Mouse (Mus musculus) CH12.LX (cell line): ENCODE data around the gene Rpp14.

Experiments used
- CTCF ChIP-seq, 2 experiments: IDR thresholded peaks in 1 of 2; conservative IDR thresholded peaks in 1 of 2; 2 replicates each; pipeline ENCODE4 v1.5.1; 2011 to 2012; ENCODE audit warnings: low read depth in 2 of 2, low read length in 2 of 2, improper control_type of control experiment in 1 of 2, inconsistent platforms in 1 of 2, mild to moderate bottlenecking in 1 of 2, moderate library complexity in 1 of 2
- EP300 ChIP-seq: IDR thresholded peaks from 2 replicates; pipeline ENCODE4 v1.6.1; 2011; ENCODE audit warnings: low read length, improper control_type of control experiment
- HCFC1 ChIP-seq: IDR thresholded peaks from 2 replicates; pipeline ENCODE4 v1.6.1; 2012; ENCODE audit warnings: low read depth, mild to moderate bottlenecking, inconsistent platforms, low read length, improper control_type of control experiment
- IRF4 ChIP-seq: IDR thresholded peaks from 2 replicates; pipeline ENCODE4 v1.6.1; 2014; ENCODE audit warnings: low read depth, mild to moderate bottlenecking, inconsistent platforms, low read length, improper control_type of control experiment
- MEF2A ChIP-seq: IDR thresholded peaks from 2 replicates; pipeline ENCODE4 v1.6.1; 2014; ENCODE audit warnings: low read depth, mild to moderate bottlenecking, inconsistent platforms, low read length, improper control_type of control experiment, borderline replicate concordance
- POLR2A ChIP-seq: IDR thresholded peaks from 2 replicates; pipeline ENCODE4 v1.6.1; 2011; ENCODE audit warnings: low read depth, mild to moderate bottlenecking, improper control_type of control experiment, low read length
- RCOR1 ChIP-seq: conservative IDR thresholded peaks from 2 replicates; pipeline ENCODE4 v1.6.1; 2012; ENCODE audit warnings: low read depth, mild to moderate bottlenecking, inconsistent platforms, low read length, improper control_type of control experiment
- SIN3A ChIP-seq: IDR thresholded peaks from 2 replicates; pipeline ENCODE4 v1.6.1; 2012; ENCODE audit warnings: low read length, improper control_type of control experiment, inconsistent platforms
- ZKSCAN1 ChIP-seq: IDR thresholded peaks from 2 replicates; pipeline ENCODE4 v1.6.1; 2012; ENCODE audit warnings: low read depth, inconsistent platforms, low read length, improper control_type of control experiment, borderline replicate concordance
- ZMIZ1 ChIP-seq: IDR thresholded peaks from 2 replicates; pipeline ENCODE4 v1.6.1; 2012; ENCODE audit warnings: low read depth, mild to moderate bottlenecking, inconsistent platforms, low read length, improper control_type of control experiment
- ZNF384 ChIP-seq: IDR thresholded peaks from 2 replicates; pipeline ENCODE4 v1.6.1; 2012; ENCODE audit warnings: low read depth, low read length, improper control_type of control experiment, inconsistent platforms

GRCm38 (mm10) chr14:8095562-8095950 is 15.4 kb downstream of the Rpp14 start:
- TF ChIP-seq IRF4 = no peak
- TF ChIP-seq EP300 = no peak
- TF ChIP-seq SIN3A = no peak
- TF ChIP-seq CTCF (conservative IDR thresholded peaks at IDR 0.05 in 1 of 2, IDR thresholded peaks at IDR 0.05 in 1 of 2; ENCODE audit: low read depth in 2 of 2, low read length in 2 of 2) = no peak
- no peak for TF ChIP-seq ZMIZ1
- TF ChIP-seq MEF2A = no peak
- TF ChIP-seq HCFC1 = no peak
- no peak for TF ChIP-seq POLR2A
- TF ChIP-seq ZKSCAN1 = no peak
- TF ChIP-seq ZNF384 = no peak
- no peak for TF ChIP-seq RCOR1
